Mouse (Mus musculus): Measurements from ENCODE around the gene Fam234b.

- TF ChIP-seq CTCF (IDR thresholded peaks at IDR 0.05; ENCODE audit: low read depth, low read length), result no peak
- no peak for TF ChIP-seq POLR2A (IDR thresholded peaks at IDR 0.05; ENCODE audit: extremely low read depth, insufficient read depth, low read length)
Observed at GRCm38 (mm10) chr6:135223786-135224416, 26.1 kb downstream of the Fam234b start.
